Mouse (Mus musculus): Measurements from ENCODE around the gene Mlxip. TPM values are rescaled to one million over a fixed set of nuclear protein-coding genes. Genes with fewer than 3 reads are reported as not detected.

Mlxip gene
- polyA plus RNA-seq, 1 experiment from 2014 or later, result 17.4 TPM

DNA sequence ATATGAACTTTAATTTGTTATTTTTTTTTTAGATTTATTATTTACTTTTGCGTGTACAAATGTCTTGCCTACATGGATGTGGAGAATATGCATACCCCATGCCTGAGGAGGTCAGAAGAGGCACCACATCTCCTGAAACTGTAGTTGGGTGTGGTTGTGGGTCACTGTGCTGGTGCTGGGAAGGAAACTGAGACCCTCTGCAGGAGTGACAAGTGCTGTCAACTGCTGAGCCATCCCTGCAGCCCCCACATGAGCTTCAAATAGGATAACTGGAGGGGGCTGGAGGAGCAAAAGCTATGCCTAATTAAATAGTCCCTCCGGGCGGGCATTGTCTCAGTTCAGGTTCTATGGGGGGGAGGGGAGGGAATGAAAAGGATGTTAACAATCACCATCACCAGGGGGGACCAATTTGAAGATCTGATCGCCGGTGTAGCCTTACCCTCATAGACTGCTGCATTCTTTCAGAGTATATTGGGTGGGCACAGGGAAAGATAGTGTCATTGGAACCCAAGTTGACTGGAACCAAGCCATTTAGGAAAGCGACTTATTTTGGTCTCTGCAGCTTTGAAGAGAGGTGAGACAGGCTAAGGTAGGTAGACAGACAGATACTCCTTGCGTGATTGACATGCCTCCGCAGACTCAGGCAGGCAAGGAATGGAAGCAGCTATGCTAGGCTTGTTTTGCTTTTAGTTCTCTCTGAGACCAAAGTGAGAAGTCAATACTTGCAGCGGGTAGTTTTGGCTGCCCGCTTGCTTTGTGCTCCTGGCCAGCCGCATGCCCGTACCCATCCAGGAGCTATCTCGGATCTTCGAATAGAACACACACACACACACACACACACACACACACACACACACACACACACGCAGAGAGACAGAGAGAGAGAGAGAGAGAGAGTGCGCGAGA lies 3.8 kb upstream of the Mlxip start:
- no peaks in the 10 kb centered on the region for H3K9me3 ChIP-seq
- H3K36me3 ChIP-seq, result no peaks in the 10 kb centered on the region
- WGBS, result 6% methylated on average over 17 of the region's 17 CpGs
- no peaks in the 10 kb centered on the region for H3K27me3 ChIP-seq
- H3K4me3 ChIP-seq, result peak overlapping the region; percentile 38
- peak overlapping the region; percentile 31; the same call in 1 of the 2 replicates for H3K9ac ChIP-seq
- no peak for ATAC-seq (ENCODE audit: insufficient number of reproducible peaks, insufficient read depth, low FRiP score, low TSS enrichment)
- peaks cover 20% of the 10 kb centered on the region for H3K4me1 ChIP-seq
- peak overlapping the region; percentile 66 for H3K4me2 ChIP-seq (replicated peaks)
- no peak overlapping the region for H3K27ac ChIP-seq

DNA sequence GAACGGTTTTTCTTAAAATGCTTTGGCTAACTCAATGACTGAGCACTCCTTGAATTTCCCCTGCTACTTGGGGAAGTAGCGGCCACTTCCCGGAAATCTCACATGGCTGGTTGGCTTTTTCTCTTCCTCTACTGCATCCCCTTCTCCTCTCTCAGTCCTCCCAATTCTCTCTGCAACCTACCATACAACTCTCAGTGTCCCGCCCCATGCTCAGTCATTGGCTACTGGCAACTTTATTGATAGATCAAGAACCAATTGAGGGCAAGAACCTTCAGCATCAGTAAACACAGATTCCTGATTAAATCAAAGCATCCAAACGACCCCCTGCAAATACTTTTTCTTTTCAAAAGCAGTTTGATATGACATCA lies 3.2 kb upstream of the Mlxip start:
- peak overlapping the region; percentile 38 for H3K4me3 ChIP-seq
- no peak for ATAC-seq (ENCODE audit: insufficient number of reproducible peaks, insufficient read depth, low FRiP score, low TSS enrichment)
- H3K9me3 ChIP-seq, result no peaks in the 10 kb centered on the region
- peaks cover 26% of the 10 kb centered on the region for H3K4me1 ChIP-seq
- peak overlapping the region; percentile 31; the same call in 1 of the 2 replicates for H3K9ac ChIP-seq
- no peaks in the 10 kb centered on the region for H3K27me3 ChIP-seq
- whole genome bisulfite sequencing, result 3% methylated on average over 5 of the region's 5 CpGs
- H3K36me3 ChIP-seq, result no peaks in the 10 kb centered on the region
- H3K27ac ChIP-seq, result no peak overlapping the region
- peak overlapping the region; percentile 66 for H3K4me2 ChIP-seq (replicated peaks)

DNA sequence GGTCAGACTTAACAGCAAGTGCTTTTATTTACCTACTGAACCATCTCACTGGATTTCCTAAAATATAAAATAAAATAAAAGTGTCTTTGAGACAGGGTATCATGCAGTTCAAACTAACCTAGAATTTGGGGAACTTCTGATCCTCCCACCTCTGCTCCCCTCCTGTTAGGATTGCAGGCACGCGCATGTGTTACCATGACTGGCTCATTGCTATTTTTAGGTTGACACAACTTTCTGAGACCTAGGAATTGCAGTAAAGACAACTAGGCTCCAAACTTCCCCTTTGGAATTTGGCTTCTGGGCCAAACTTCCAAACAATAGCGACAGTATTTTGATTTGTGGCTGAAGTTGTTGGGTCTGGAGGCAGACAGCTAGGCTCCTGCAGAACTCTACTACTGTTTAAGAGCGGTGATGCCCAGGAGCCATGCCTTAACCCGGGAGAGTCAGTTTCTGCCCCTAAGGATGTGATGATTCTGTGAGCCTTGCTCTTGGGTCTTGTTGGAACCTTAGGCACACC lies 754 bp upstream of the Mlxip start:
- H3K4me1 ChIP-seq, result peaks cover 46% of the 10 kb centered on the region
- peak overlapping the region; percentile 39; the same call in 1 of the 2 replicates for H3K9ac ChIP-seq
- peak overlapping the region; percentile 65 for H3K4me3 ChIP-seq
- WGBS, result 23% methylated on average over 5 of the region's 5 CpGs
- H3K9me3 ChIP-seq, result no peaks in the 10 kb centered on the region
- H3K4me2 ChIP-seq (replicated peaks), result peak overlapping the region; percentile 86
- H3K36me3 ChIP-seq, result no peaks in the 10 kb centered on the region
- no peaks in the 10 kb centered on the region for H3K27me3 ChIP-seq
- peak overlapping the region; percentile 72 for H3K27ac ChIP-seq
- no peak for ATAC-seq (ENCODE audit: insufficient number of reproducible peaks, insufficient read depth, low FRiP score, low TSS enrichment)

DNA sequence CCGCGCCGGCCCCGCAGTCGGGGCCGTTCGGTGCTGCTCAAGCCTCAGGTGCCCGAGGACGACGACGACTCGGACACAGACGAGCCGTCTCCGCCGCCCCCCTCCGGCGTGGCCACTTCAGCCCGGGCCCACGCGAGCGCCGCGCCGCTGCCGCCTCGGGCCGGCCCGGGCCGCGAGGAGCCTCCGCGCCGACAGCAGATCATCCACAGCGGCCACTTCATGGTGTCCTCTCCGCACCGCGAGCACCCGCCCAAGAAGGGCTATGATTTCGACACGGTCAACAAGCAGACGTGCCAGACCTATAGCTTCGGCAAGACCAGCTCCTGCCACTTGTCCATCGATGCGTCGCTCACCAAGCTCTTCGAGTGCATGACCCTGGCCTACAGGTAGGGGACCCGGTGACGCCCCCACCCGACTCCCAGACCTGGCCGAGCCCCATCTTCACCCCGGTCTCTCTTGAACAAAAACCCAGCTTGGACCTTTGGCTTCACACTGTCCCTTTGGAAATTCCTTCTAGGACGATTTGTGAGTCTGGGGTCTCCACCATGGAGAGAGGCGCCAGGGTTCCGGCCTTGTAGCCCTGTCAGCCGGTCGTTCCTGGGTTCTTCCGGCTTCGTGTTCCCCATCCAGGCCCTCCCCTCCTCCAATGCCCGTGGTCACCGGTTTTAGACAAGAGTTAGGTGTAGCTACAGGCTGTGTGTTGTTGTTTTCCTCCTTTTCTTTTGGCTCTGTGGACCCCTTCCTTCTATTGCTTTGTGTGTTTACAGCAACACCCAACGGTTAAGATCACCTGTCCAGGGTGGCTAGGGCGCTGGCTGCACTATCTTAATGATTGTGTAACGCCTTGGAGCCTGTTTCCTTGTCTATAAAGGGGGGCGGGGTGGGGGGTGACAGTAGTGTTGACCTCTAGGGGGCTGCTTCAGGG lies 621 bp downstream of the Mlxip start:
- no peak for ATAC-seq (ENCODE audit: insufficient number of reproducible peaks, insufficient read depth, low FRiP score, low TSS enrichment)
- no peaks in the 10 kb centered on the region for H3K36me3 ChIP-seq
- under 1% methylated on average over 64 of the region's 65 CpGs for WGBS
- peak overlapping the region; percentile 78 for H3K9ac ChIP-seq
- H3K4me3 ChIP-seq, result peak overlapping the region; percentile 65
- H3K27ac ChIP-seq, result peak overlapping the region; percentile 84
- no peaks in the 10 kb centered on the region for H3K9me3 ChIP-seq
- H3K4me1 ChIP-seq, result peaks cover 40% of the 10 kb centered on the region
- peak overlapping the region; percentile 86 for H3K4me2 ChIP-seq (replicated peaks)
- no peaks in the 10 kb centered on the region for H3K27me3 ChIP-seq

DNA sequence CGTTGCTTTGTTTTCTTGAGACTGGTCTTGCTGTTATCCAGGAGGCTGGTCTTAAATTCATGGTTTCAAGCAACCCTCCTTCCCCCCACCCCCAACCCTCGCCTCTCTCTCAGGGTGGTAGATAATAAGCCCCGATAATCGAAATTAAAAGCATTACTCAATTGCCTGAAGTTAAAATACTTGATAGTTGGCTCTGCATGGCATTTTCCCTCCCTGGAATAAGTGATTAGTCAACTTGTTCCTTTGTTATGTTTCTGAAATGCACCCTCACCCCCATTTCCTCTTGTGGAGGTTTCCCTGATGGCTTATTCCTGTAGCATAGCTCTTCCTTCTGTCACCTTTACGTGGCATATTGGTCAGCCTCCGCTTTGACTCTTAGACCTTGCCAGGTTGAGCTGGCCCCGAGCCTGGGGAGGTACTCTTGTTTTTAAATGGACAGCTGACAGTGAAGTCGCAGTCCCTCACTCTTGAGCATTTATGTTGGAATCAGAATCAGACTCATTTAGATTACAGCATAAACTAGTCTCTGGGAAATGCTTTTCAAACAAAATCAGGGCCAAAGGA lies 2.4 kb downstream of the Mlxip start:
- no peak for ATAC-seq (ENCODE audit: insufficient number of reproducible peaks, insufficient read depth, low FRiP score, low TSS enrichment)
- Histone ChIP-seq H3K27me3 (no peaks in the 10 kb centered on the region), H3K9ac (peak overlapping the region; percentile 12; the same call in 1 of the 2 replicates), H3K36me3 (no peaks in the 10 kb centered on the region), H3K27ac (no peak overlapping the region), H3K4me1 (peaks cover 34% of the 10 kb centered on the region), H3K4me2 (replicated peaks) (peak overlapping the region; percentile 86), H3K4me3 (peak overlapping the region; percentile 65), H3K9me3 (no peaks in the 10 kb centered on the region)
- WGBS, result 57% methylated on average over 8 of the region's 8 CpGs

DNA sequence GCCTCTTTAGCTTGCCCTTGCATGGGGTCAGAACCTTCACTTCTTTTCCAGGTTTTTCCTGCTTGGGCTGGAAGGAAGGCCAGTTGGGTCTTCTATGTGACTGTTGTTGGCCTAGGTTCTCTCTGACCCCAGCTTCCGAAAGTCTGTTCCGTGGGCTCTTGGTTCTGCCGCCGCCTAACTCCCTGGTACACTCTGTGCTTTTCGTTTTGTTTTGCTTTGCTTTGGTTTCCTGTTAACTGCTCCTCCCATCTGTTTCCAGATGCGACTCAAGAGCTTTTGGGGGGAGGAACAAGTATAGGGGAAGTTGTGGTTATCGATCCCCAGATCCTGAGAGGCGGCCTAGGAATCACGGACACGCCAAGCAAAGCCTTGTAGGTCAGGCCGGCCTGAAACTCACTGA lies 3.2 kb downstream of the Mlxip start:
- H3K9me3 ChIP-seq, result no peaks in the 10 kb centered on the region
- no peak overlapping the region for H3K4me3 ChIP-seq
- ATAC-seq (ENCODE audit: insufficient number of reproducible peaks, insufficient read depth, low FRiP score, low TSS enrichment), result no peak
- 59% methylated on average over 11 of the region's 11 CpGs for WGBS
- peak overlapping the region; percentile 86 for H3K4me2 ChIP-seq (replicated peaks)
- H3K36me3 ChIP-seq, result no peaks in the 10 kb centered on the region
- no peak overlapping the region for H3K9ac ChIP-seq
- H3K4me1 ChIP-seq, result peaks cover 34% of the 10 kb centered on the region
- H3K27me3 ChIP-seq, result no peaks in the 10 kb centered on the region
- H3K27ac ChIP-seq, result no peak overlapping the region

DNA sequence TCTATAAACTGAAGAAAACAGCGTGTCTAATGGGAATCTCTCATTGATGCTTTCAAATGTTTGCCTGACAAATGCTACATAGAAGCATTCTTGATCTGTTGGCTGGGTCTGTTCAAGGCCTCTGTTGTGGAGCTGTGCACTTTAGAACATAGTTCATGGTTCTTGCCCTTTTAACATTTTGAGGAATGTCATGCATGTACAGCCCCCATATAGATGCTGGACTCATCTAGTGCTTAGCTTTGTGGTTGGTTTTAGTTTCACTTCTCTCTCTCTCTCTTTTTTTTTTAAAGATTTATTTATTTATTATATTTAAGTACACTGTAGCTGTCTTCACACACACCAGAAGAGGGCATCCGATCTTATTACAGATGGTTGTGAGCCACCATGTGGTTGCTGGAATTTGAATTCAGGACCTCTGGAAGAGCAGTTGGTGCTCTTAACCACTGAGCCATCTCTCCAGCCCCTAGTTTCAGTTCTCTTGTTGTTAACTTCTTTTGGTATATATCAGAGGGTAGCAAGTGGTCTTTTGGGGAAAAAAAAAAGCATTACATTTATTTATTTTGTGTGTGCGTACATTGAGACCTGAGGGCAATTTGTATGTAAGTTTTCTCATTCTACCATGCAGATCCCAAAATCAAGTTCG lies 4.4 kb downstream of the Mlxip start:
- Histone ChIP-seq H3K36me3 (no peaks in the 10 kb centered on the region), H3K9me3 (no peaks in the 10 kb centered on the region), H3K4me3 (no peak overlapping the region), H3K4me2 (replicated peaks) (no peak overlapping the region), H3K27ac (no peak overlapping the region), H3K4me1 (peaks cover 32% of the 10 kb centered on the region), H3K9ac (no peak overlapping the region), H3K27me3 (no peaks in the 10 kb centered on the region)
- 86% methylated on average over 4 of the region's 4 CpGs for WGBS
- ATAC-seq (ENCODE audit: insufficient number of reproducible peaks, insufficient read depth, low FRiP score, low TSS enrichment), result no peak

DNA sequence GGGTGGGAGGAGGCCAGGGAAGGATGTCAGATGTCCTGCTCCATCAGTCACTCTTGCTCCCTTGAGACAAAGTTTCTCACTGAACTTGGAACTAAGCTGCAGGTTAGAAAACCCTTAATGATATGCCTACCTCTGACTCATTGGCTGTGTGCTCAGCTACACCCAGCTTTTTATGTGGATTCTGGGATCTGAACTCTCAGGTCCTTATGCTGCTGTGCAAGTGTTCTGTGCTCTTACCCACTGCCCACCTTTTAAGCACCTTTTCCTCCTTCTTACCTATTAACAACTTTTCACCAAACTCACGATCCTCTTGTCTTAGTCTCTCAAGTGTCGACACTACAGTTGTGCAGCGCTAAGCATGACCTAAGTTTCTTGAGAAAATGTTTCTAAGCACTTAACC lies 9.9 kb downstream of the Mlxip start:
- no peak overlapping the region for H3K9ac ChIP-seq
- ATAC-seq (ENCODE audit: insufficient number of reproducible peaks, insufficient read depth, low FRiP score, low TSS enrichment), result no peak
- peaks cover 5% of the 10 kb centered on the region; the same call in 1 of the 2 replicates for H3K4me1 ChIP-seq
- no peaks in the 10 kb centered on the region for H3K36me3 ChIP-seq
- H3K27ac ChIP-seq, result no peak overlapping the region
- 91% methylated on average over 3 of the region's 3 CpGs for WGBS
- H3K27me3 ChIP-seq, result no peaks in the 10 kb centered on the region
- H3K9me3 ChIP-seq, result no peaks in the 10 kb centered on the region
- H3K4me2 ChIP-seq (replicated peaks), result no peak overlapping the region
- H3K4me3 ChIP-seq, result no peak overlapping the region

DNA sequence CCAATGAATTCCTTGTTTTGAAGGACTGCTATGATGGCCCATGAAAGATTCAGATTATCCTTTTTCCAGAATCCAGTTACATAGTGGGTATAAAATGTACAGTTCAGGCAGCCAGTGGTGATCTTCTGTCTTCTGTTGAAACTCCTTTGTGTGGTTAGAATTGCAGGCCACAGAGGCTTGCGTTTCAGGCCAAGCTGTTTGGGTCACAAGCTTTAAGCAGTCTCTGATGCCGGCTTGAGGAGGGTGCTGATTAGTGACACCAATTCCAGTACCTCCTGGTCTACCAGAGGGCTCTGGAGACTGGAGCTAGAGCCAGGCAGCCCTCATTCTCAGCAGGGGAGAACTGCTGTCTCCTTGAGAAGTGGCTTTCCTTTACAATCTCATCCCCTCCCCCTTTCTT lies 12.4 kb downstream of the Mlxip start:
- Histone ChIP-seq H3K27me3 (no peaks in the 10 kb centered on the region), H3K27ac (no peak overlapping the region), H3K9me3 (no peaks in the 10 kb centered on the region), H3K36me3 (peaks cover 8% of the 10 kb centered on the region; the same call in 1 of the 2 replicates), H3K4me3 (no peak overlapping the region), H3K4me2 (replicated peaks) (no peak overlapping the region), H3K4me1 (peaks cover 5% of the 10 kb centered on the region; the same call in 1 of the 2 replicates), H3K9ac (no peak overlapping the region)
- ATAC-seq (ENCODE audit: insufficient number of reproducible peaks, insufficient read depth, low FRiP score, low TSS enrichment), result no peak
- WGBS, result 58% methylated on average over 2 of the region's 2 CpGs

DNA sequence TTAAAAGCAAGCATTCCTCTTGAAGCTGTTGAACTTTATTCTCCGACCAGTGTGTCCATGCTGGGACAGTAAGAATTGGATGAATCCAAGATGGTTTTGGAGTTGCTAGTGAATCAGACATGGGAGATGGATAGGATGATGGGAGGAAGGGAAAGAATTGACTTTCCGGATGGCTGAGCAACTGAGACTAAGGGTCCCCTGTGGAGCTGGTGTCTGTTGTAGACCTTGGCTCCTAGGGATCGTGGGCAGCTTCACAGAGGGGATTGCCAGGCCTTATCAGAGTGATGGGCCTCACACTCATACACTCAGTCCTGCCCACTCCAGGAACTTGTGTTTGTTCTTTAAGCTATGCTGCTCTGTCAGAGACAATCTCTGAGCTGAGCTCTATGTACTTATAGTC lies 13.6 kb downstream of the Mlxip start:
- no peak overlapping the region for H3K9ac ChIP-seq
- no peak overlapping the region for H3K4me3 ChIP-seq
- H3K27ac ChIP-seq, result no peak overlapping the region
- H3K4me1 ChIP-seq, result peaks cover 5% of the 10 kb centered on the region; the same call in 1 of the 2 replicates
- ATAC-seq (ENCODE audit: insufficient number of reproducible peaks, insufficient read depth, low FRiP score, low TSS enrichment), result no peak
- no peaks in the 10 kb centered on the region for H3K27me3 ChIP-seq
- peaks cover 8% of the 10 kb centered on the region; the same call in 1 of the 2 replicates for H3K36me3 ChIP-seq
- no peak overlapping the region for H3K4me2 ChIP-seq (replicated peaks)
- 68% methylated on average over 3 of the region's 3 CpGs for WGBS
- no peaks in the 10 kb centered on the region for H3K9me3 ChIP-seq

DNA sequence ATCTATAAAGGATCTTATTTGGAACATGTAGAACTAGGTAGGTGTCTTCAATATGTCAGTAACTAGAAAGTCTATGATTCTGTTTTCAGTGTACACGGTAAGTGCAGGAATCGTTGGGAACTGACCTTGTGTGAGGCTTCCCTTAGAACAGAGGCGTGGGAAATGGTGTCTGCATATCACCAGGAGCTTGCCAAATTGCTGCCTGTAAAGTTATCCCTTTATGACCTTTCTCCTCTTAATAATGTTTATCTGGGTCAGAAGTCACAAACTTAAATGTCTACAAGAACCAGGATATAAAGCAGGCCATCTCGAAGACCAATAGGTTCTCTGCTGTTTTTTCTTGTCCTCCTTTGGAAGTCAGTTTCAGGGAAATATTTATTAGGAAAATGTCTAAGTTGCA lies 17.6 kb downstream of the Mlxip start:
- H3K27me3 ChIP-seq, result no peaks in the 10 kb centered on the region
- H3K9me3 ChIP-seq, result no peaks in the 10 kb centered on the region
- WGBS, result 81% methylated on average over 4 of the region's 4 CpGs
- H3K36me3 ChIP-seq, result peaks cover 8% of the 10 kb centered on the region; the same call in 1 of the 2 replicates
- no peak for ATAC-seq (ENCODE audit: insufficient number of reproducible peaks, insufficient read depth, low FRiP score, low TSS enrichment)
- no peak overlapping the region for H3K27ac ChIP-seq
- peaks cover 11% of the 10 kb centered on the region for H3K4me1 ChIP-seq
- no peak overlapping the region for H3K4me2 ChIP-seq (replicated peaks)
- H3K9ac ChIP-seq, result no peak overlapping the region
- H3K4me3 ChIP-seq, result no peak overlapping the region

Data from embryonic facial prominence, embryonic 12.5 days (tissue).